Mouse (Mus musculus) myocyte (in vitro differentiated cells): ENCODE results near the gene Dlgap4. TPM values are rescaled to one million over a fixed set of nuclear protein-coding genes. Genes with fewer than 3 reads are reported as not detected.

Experiments used
- H3K27me3 ChIP-seq: one replicate; pipeline ENCODE4 v1.6.1; 2011; ENCODE audit not compliant: control insufficient read depth, insufficient read depth, insufficient read length
- H3K36me3 ChIP-seq: one replicate; pipeline ENCODE4 v1.6.1; 2011; ENCODE audit not compliant: control insufficient read depth, insufficient read depth
- H3K4me2 ChIP-seq: one replicate; pipeline ENCODE4 v1.6.1; 2011; ENCODE audit warnings: low read depth, control low read depth
- H3K4me3 ChIP-seq: one replicate; pipeline ENCODE4 v1.5.1; 2011; ENCODE audit warnings: mild to moderate bottlenecking, control low read depth, moderate library complexity
- H3K79me2 ChIP-seq: one replicate; pipeline ENCODE4 v1.6.1; 2011; ENCODE audit not compliant: control insufficient read depth, insufficient read depth
- H3ac ChIP-seq: one replicate; pipeline ENCODE4 v1.6.1; 2011; ENCODE audit not compliant: control insufficient read depth, insufficient read length
- CEBPB ChIP-seq: IDR thresholded peaks from 2 replicates; pipeline ENCODE4 v1.6.1; 2011; ENCODE audit warnings: mild to moderate bottlenecking, moderate library complexity; ENCODE audit not compliant: poor library complexity, insufficient read depth, severe bottlenecking
- E2F4 ChIP-seq: IDR thresholded peaks from one replicate; pipeline ENCODE4 v1.6.1; 2011; ENCODE audit warnings: mild to moderate bottlenecking, control low read depth, moderate library complexity; ENCODE audit not compliant: insufficient read depth
- MAX ChIP-seq: IDR thresholded peaks from one replicate; pipeline ENCODE4 v1.6.1; 2011; ENCODE audit warnings: low read depth, mild to moderate bottlenecking, control low read depth
- MYOD1 ChIP-seq, 3 experiments: IDR thresholded peaks; one replicate each; pipeline ENCODE4 v1.6.1; 2011; ENCODE audit warnings: control low read depth in 2 of 3, low read depth in 2 of 3, mild to moderate bottlenecking in 2 of 3, moderate library complexity in 1 of 3; ENCODE audit not compliant: insufficient read length in 2 of 3, control insufficient read depth in 1 of 3
- MYOG ChIP-seq, 3 experiments: IDR thresholded peaks; one replicate each; pipeline ENCODE4 v1.6.1; 2011; ENCODE audit warnings: control low read depth in 2 of 3, low read depth in 2 of 3, mild to moderate bottlenecking in 2 of 3; ENCODE audit not compliant: insufficient read length in 2 of 3, control insufficient read depth in 1 of 3, insufficient read depth in 1 of 3
- POLR2A ChIP-seq: IDR thresholded peaks from one replicate; pipeline ENCODE4 v1.6.1; 2011; ENCODE audit warnings: low read depth, mild to moderate bottlenecking, control low read depth, moderate library complexity; ENCODE audit not compliant: insufficient read length
- POLR2AphosphoS2 ChIP-seq: IDR thresholded peaks from one replicate; pipeline ENCODE4 v1.6.1; 2011; ENCODE audit warnings: low read depth, control low read depth; ENCODE audit not compliant: insufficient read length
- REST ChIP-seq: IDR thresholded peaks from one replicate; pipeline ENCODE4 v1.6.1; 2011; ENCODE audit warnings: mild to moderate bottlenecking, control low read depth, moderate library complexity; ENCODE audit not compliant: insufficient read depth, insufficient read length
- SRF ChIP-seq: IDR thresholded peaks from one replicate; pipeline ENCODE4 v1.6.1; 2011; ENCODE audit warnings: low read depth; ENCODE audit not compliant: control insufficient read depth, insufficient read length
- TCF12 ChIP-seq: IDR thresholded peaks from one replicate; pipeline ENCODE4 v1.6.1; 2011; ENCODE audit warnings: mild to moderate bottlenecking, control low read depth; ENCODE audit not compliant: poor library complexity, insufficient read depth, severe bottlenecking
- TCF3 ChIP-seq: IDR thresholded peaks from one replicate; pipeline ENCODE4 v1.6.1; 2011; ENCODE audit warnings: low read depth, control low read depth; ENCODE audit not compliant: insufficient read length
- USF1 ChIP-seq: IDR thresholded peaks from one replicate; pipeline ENCODE4 v1.6.1; 2011; ENCODE audit warnings: low read depth, mild to moderate bottlenecking, control low read depth, moderate library complexity
- polyA plus RNA-seq: library from polyadenylated mRNA; unstranded; fragments of >200 nt; fragmentation: generic; extraction: Trizol; gene quantifications from one replicate; pipeline ENCODE4 v1.2.1, GENCODE M21; 2012; ENCODE audit warnings: missing spikeins

Gene Dlgap4
- polyA plus RNA-seq, 1 experiment = 176 TPM

- H3K4me2 ChIP-seq = no peak overlapping the region
- H3K36me3 ChIP-seq = no peaks in the 10 kb centered on the region
- TF ChIP-seq SRF (no peak), POLR2AphosphoS2 (no peak), CEBPB (no peak), TCF3 (no peak), REST (no peak), MYOG (IDR thresholded peaks at IDR 0.05; ENCODE audit: control insufficient read depth in 1 of 3, insufficient read depth in 1 of 3, insufficient read length in 2 of 3, low read depth in 2 of 3) (peak; percentile 4 to 90 (median 61)), MYOD1 (IDR thresholded peaks at IDR 0.05; ENCODE audit: control insufficient read depth in 1 of 3, insufficient read length in 2 of 3, low read depth in 2 of 3) (peak in 2 of 3 experiments; percentile 72 to 87), TCF12 (no peak), E2F4 (no peak), USF1 (no peak), POLR2A (no peak), MAX (no peak)
- H3K79me2 ChIP-seq = no peaks in the 10 kb centered on the region
- no peak overlapping the region for H3K4me3 ChIP-seq
- H3ac ChIP-seq = no peak overlapping the region
- peaks cover 35% of the 10 kb centered on the region for H3K27me3 ChIP-seq
Observed at GRCm38 (mm10) chr2:156576850-156577587, 36.5 kb upstream of the Dlgap4 start.

DNA sequence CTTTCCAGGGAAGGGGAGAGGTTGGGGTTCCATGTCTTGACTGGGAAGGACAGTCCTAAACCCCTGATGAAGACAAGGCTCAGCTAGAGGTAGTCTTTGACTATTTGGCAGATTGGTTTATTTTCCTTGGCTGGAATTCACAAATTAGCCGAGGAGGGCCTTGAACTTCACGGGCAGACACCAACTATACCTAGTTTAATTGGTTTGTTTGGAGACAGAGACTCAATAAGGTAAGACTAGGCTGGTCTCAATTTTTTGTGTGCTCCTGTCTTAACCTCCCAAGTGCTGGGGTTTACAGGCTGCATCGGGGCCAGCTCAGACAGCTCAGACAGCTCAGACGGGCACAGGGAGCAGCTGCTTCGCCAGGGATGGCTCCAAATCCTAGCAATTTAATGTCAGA lies 33.0 kb upstream of the Dlgap4 start:
- Histone ChIP-seq H3K4me2 (no peak overlapping the region), H3K4me3 (no peak overlapping the region), H3K79me2 (no peaks in the 10 kb centered on the region), H3K27me3 (peaks cover 49% of the 10 kb centered on the region), H3K36me3 (no peaks in the 10 kb centered on the region), H3ac (no peak overlapping the region)
- TF ChIP-seq MYOD1 (IDR thresholded peaks at IDR 0.05; ENCODE audit: control insufficient read depth in 1 of 3, insufficient read length in 2 of 3, low read depth in 2 of 3) = no peak
- TF ChIP-seq SRF = no peak
- TF ChIP-seq POLR2A = no peak
- no peak for TF ChIP-seq POLR2AphosphoS2
- TF ChIP-seq TCF12 = no peak
- TF ChIP-seq E2F4 = no peak
- no peak for TF ChIP-seq MYOG (IDR thresholded peaks at IDR 0.05; ENCODE audit: control insufficient read depth in 1 of 3, insufficient read depth in 1 of 3, insufficient read length in 2 of 3, low read depth in 2 of 3)
- TF ChIP-seq MAX = no peak
- TF ChIP-seq CEBPB = no peak
- no peak for TF ChIP-seq TCF3
- TF ChIP-seq REST = no peak
- no peak for TF ChIP-seq USF1

DNA sequence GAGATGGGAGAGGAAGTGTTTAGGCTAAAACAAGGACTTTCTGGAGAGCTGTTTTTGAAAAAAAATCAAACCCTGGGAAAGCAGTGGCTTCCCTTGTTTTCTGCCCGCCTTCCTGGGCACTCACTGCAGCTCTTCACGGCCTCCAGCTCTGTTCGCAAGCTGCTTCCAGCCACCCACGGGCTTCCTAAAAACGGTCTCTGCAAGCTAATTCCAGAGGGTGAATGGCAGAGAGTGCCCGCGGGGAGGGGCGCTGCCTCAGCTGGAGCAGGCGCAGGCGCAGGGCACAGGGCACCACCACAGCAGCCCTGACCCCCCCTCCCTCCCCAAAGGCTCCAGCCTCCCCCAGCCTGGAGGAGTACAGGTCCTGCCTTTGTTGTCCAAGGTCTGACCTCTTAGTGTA lies 32.3 kb upstream of the Dlgap4 start:
- Histone ChIP-seq H3K27me3 (peaks cover 49% of the 10 kb centered on the region), H3K36me3 (no peaks in the 10 kb centered on the region), H3K4me3 (no peak overlapping the region), H3K4me2 (no peak overlapping the region), H3ac (no peak overlapping the region), H3K79me2 (no peaks in the 10 kb centered on the region)
- TF ChIP-seq POLR2A (no peak), TCF12 (no peak), TCF3 (no peak), REST (no peak), MYOD1 (IDR thresholded peaks at IDR 0.05; ENCODE audit: control insufficient read depth in 1 of 3, insufficient read length in 2 of 3, low read depth in 2 of 3) (no peak), POLR2AphosphoS2 (no peak)

- Histone ChIP-seq H3K4me3 (no peak overlapping the region), H3K36me3 (no peaks in the 10 kb centered on the region), H3K79me2 (no peaks in the 10 kb centered on the region), H3ac (no peak overlapping the region), H3K4me2 (no peak overlapping the region), H3K27me3 (peaks cover 48% of the 10 kb centered on the region)
- no peak for TF ChIP-seq MYOG (IDR thresholded peaks at IDR 0.05; ENCODE audit: control insufficient read depth in 1 of 3, insufficient read depth in 1 of 3, insufficient read length in 2 of 3, low read depth in 2 of 3)
- TF ChIP-seq MYOD1 (IDR thresholded peaks at IDR 0.05; ENCODE audit: control insufficient read depth in 1 of 3, insufficient read length in 2 of 3, low read depth in 2 of 3) = no peak
- no peak for TF ChIP-seq USF1
- no peak for TF ChIP-seq TCF12
- no peak for TF ChIP-seq REST
- no peak for TF ChIP-seq E2F4
- TF ChIP-seq TCF3 = no peak
- TF ChIP-seq POLR2A = no peak
- no peak for TF ChIP-seq POLR2AphosphoS2
- no peak for TF ChIP-seq CEBPB
- no peak for TF ChIP-seq SRF
- no peak for TF ChIP-seq MAX
Observed at GRCm38 (mm10) chr2:156582887-156583286, 30.6 kb upstream of the Dlgap4 start.
